Mouse (Mus musculus) spleen, adult 2 months (tissue): ENCODE measurements at regions not wholly inside any gene's neighbourhood (a gene's known extent, or its start where the extent isn't known, plus 50 kb on each side); places are given as distances from the start of the nearest gene placed in this dataset.

ENCODE experiments used
- DNase-seq, 2 experiments: peaks; one replicate each; pipeline versions ENCODE4 v3.0.0 to v3.0.0-alpha.2; 2012 to 2021; ENCODE audit warnings: low spot score in 2 of 2, low read depth in 1 of 2
- H3K27ac ChIP-seq: fragments of 200-500 bp; 2 replicates; pipeline ENCODE4 v1.5.1; 2012; ENCODE audit warnings: low read length, inconsistent platforms; ENCODE audit not compliant: insufficient read depth
- H3K27me3 ChIP-seq: fragments of 200-500 bp; 2 replicates; pipeline ENCODE4 v1.6.1; 2012; ENCODE audit warnings: mild to moderate bottlenecking, moderate library complexity, low read length, inconsistent platforms; ENCODE audit not compliant: control insufficient read depth, insufficient read depth
- H3K36me3 ChIP-seq: fragments of 200-500 bp; 2 replicates; pipeline ENCODE4 v1.6.1; 2012; ENCODE audit warnings: mild to moderate bottlenecking, low read length, inconsistent platforms; ENCODE audit not compliant: control insufficient read depth, insufficient read depth
- H3K4me1 ChIP-seq: fragments of 200-500 bp; 2 replicates; pipeline ENCODE4 v1.6.1; 2011; ENCODE audit warnings: inconsistent platforms; ENCODE audit not compliant: control insufficient read depth, insufficient read depth, insufficient read length
- H3K4me3 ChIP-seq: fragments of 200-500 bp; 2 replicates; pipeline ENCODE4 v1.5.1; 2011; ENCODE audit warnings: mild to moderate bottlenecking, inconsistent platforms; ENCODE audit not compliant: insufficient read depth, insufficient read length; ENCODE audit errors: extremely low read depth
- CTCF ChIP-seq: fragments of 200-500 bp; IDR thresholded peaks from 2 replicates; pipeline ENCODE4 v1.5.1; 2011; ENCODE audit warnings: mild to moderate bottlenecking, inconsistent platforms; ENCODE audit not compliant: insufficient read depth, insufficient read length, insufficient replicate concordance; ENCODE audit errors: extremely low read depth
- POLR2A ChIP-seq: fragments of 200-500 bp; IDR thresholded peaks from 2 replicates; pipeline ENCODE4 v1.6.1; 2011; ENCODE audit warnings: low read depth, low read length, inconsistent platforms
- WGBS: fragments of 180-500 bp; shearing (Covaris S2); methylation state at CpG from one replicate; pipeline ENCODE4 v1.1.7; 2018; 5-methylcytosine and 5-hydroxymethylcytosine counted together

DNA sequence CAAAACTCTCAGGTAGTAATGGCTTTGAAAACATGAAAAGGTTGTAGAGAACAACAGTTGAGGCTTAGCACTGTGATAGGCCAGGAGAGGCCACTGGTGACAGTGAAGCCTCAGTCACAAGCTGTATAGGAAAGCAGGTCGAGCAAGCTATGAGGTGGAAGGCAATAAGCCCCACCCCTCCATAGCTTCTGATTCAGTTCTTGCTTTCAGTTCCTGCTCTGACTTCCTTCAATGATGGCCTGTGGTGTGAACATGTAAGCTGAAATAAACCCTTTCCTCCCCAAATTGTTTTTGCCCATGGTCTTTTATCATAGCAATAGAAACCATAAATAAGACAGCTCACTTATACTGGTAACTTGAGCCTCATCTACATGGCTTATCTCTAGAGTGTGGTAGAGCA lies 98.0 kb upstream of the Smarca2 start:
- 33% methylated on average over 1 of the region's 1 CpGs for WGBS
- no peak for DNase-seq
- no peaks in the 10 kb centered on the region for H3K36me3 ChIP-seq
- no peaks in the 10 kb centered on the region for H3K27me3 ChIP-seq
- TF ChIP-seq POLR2A = no peak
- TF ChIP-seq CTCF = no peak
- no peak overlapping the region for H3K27ac ChIP-seq
- H3K4me1 ChIP-seq = no peaks in the 10 kb centered on the region; the same call in 1 of the 2 replicates
- no peak overlapping the region for H3K4me3 ChIP-seq

DNA sequence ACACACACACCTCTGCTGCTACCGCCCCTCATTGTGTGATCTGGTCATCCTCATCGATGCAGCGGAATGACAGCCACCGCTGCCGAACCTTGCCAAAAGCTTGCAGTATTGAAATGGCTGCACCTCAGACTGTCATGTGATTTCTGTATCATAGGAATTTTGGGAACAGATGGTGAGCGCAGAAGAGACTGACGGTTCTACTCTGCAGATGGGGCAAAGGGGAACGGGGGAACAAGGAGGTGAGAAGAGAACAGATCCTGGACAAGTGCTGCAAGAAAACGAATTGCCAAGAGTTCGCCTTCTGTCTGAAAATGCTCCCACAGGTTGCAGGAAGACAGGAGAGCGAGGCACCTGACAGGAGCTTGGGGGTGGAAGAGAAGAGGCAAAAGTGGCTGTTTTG lies 96.9 kb upstream of the Smarca2 start:
- Histone ChIP-seq H3K4me3 (no peak overlapping the region), H3K27ac (no peak overlapping the region), H3K27me3 (no peaks in the 10 kb centered on the region), H3K36me3 (no peaks in the 10 kb centered on the region), H3K4me1 (no peaks in the 10 kb centered on the region; the same call in 1 of the 2 replicates)
- 88% methylated on average over 11 of the region's 11 CpGs for WGBS
- no peak for TF ChIP-seq CTCF
- no peak for DNase-seq

DNA sequence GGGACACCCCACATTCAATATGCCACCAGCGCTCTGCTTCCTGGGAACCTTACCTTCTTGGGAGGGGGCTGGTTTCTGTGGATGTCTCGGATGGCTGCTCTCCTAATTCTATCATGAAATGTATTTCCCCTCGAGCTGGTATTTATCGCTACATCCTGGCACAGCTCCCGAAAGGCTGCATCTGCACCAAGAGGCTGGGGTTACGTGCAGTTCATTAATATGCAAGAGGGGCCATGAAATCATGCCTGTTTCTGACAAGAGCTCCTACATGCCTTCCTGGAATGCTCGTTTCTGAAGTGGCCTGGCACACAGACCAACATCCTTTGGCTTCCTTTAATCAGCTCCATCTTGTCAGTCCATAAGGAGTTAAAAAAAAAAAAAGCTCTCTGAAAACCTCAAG lies 96.2 kb upstream of the Smarca2 start:
- TF ChIP-seq CTCF (no peak), POLR2A (no peak)
- 73% methylated on average over 7 of the region's 7 CpGs for WGBS
- no peak for DNase-seq
- H3K27ac ChIP-seq = no peak overlapping the region
- H3K4me3 ChIP-seq = no peak overlapping the region
- no peaks in the 10 kb centered on the region; the same call in 1 of the 2 replicates for H3K4me1 ChIP-seq
- H3K27me3 ChIP-seq = no peaks in the 10 kb centered on the region
- H3K36me3 ChIP-seq = no peaks in the 10 kb centered on the region

DNA sequence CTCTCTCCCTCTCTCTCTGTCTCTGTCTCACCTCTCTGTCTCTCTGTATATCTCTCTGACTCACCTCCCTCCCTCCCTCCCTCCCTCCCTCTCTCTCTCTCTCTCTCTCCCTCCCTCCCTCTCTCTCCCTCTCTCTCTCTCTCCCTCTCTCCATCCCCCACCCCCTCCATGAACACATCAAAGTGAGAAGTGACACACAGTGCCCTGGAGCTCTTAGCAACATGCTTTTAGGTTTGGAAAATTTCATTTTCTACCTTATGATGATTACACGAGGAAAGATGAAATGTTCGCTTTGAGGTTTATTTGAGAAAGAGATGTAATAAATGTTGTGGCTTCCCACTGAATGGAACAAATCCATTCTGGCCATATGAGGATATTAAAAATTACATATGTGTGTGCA lies 95.6 kb upstream of the Smarca2 start:
- H3K27me3 ChIP-seq = no peaks in the 10 kb centered on the region
- 77% methylated on average over 2 of the region's 2 CpGs for WGBS
- H3K4me3 ChIP-seq = no peak overlapping the region
- TF ChIP-seq CTCF = no peak
- TF ChIP-seq POLR2A = no peak
- no peaks in the 10 kb centered on the region; the same call in 1 of the 2 replicates for H3K4me1 ChIP-seq
- DNase-seq = no peak
- no peaks in the 10 kb centered on the region for H3K36me3 ChIP-seq
- no peak overlapping the region for H3K27ac ChIP-seq

GRCm38 (mm10) chr19:26510185-26510584 lies 94.7 kb upstream of the Smarca2 start:
- no peaks in the 10 kb centered on the region for H3K4me1 ChIP-seq
- DNase-seq = no peak
- WGBS = 98% methylated on average over 12 of the region's 12 CpGs
- no peaks in the 10 kb centered on the region for H3K36me3 ChIP-seq
- no peak overlapping the region for H3K27ac ChIP-seq
- H3K4me3 ChIP-seq = no peak overlapping the region
- H3K27me3 ChIP-seq = no peaks in the 10 kb centered on the region
- no peak for TF ChIP-seq POLR2A
- no peak for TF ChIP-seq CTCF

DNA sequence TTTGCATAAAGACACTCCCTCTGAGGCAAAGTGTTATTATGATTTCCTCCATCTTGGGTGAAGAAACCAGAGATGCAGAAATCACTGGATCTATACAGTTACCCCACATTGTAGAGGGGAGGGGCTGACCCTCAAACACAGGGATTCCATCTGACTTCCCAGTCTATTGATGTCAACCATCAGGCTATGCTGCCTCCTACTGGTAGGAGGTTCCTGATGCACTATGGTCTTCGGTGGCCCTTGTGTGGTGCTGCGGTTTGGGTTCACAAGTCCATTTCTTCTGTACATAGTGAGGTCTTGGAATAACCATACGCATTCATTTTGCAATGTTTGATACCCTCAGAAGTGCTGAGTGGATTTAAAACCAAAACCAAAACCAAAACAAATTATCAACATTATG lies 94.0 kb upstream of the Smarca2 start:
- Histone ChIP-seq H3K27ac (no peak overlapping the region), H3K4me1 (no peaks in the 10 kb centered on the region), H3K4me3 (no peak overlapping the region), H3K27me3 (no peaks in the 10 kb centered on the region), H3K36me3 (no peaks in the 10 kb centered on the region)
- no peak for DNase-seq
- 82% methylated on average over 3 of the region's 3 CpGs for WGBS
- TF ChIP-seq POLR2A (no peak), CTCF (peak; percentile 7; the same call in 1 of the 2 replicates)

DNA sequence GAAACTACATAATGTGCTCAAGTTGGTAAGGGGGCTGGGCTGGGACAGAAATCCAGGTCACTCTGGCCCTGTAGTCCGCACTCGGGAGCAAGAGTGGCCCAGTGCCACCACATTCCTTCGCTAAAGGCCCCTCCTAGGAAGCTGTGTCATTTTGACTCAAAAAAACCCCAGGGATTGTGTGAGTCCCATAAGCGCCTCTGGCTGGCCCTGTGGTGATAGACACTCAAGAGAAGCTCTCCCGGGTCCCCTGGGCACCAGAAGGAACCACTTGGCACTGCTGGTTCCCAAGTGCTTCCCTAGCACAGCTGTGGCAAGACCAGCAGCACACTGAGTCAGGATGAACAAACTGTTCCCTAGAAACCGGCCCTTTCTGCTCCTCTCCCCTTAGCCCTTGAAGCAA lies 93.1 kb upstream of the Smarca2 start:
- Histone ChIP-seq H3K27ac (no peak overlapping the region), H3K4me1 (no peaks in the 10 kb centered on the region), H3K27me3 (no peaks in the 10 kb centered on the region), H3K36me3 (no peaks in the 10 kb centered on the region), H3K4me3 (no peak overlapping the region)
- WGBS = 83% methylated on average over 6 of the region's 6 CpGs
- no peak for TF ChIP-seq POLR2A
- no peak for TF ChIP-seq CTCF
- DNase-seq = no peak
